14 mouse cellular contexts compared by ENCODE assay signal in genomic region chr11:28934449-28934848, GRCm38 (mm10).
DNase-seq lines count a peak whose midpoint lies in the region; ATAC-seq and TF ChIP-seq lines count a peak whose summit lies in the region.
"Had no signal": no experiment of that assay in that cellular context is flagged by ENCODE, and none has a peak within 500 bp of the region (broad histone marks: within the 10 kb centered on the region; RNA-seq: fewer than 3 reads in every experiment).

No protein-coding gene starts in this region.

- ATAC-seq in heart, postnatal 0 days (ENCODE audit: insufficient read depth, low read depth), result no peak
- ATAC-seq in heart, embryonic 11.5 days (replicated peaks; ENCODE audit: insufficient number of reproducible peaks, low FRiP score, low TSS enrichment), result no peak
- no peak for ATAC-seq in liver, embryonic 12.5 days
- ATAC-seq: forebrain, embryonic 13.5 days had no signal

- dilution Hi-C loops in CH12.LX (cut with MboI; ENCODE audit: extremely low pct_ligation_motif_present, extremely low pct_unique_long_range_greater_than_20kb, low sequenced_read_pairs), result no loop called here

- H3K4me1 ChIP-seq in heart, postnatal 0 days (ENCODE audit: control insufficient read depth, insufficient read depth), result no peaks in the 10 kb centered on the region
- no peaks in the 10 kb centered on the region for H3K4me1 ChIP-seq in heart, embryonic 11.5 days (ENCODE audit: control insufficient read depth, insufficient read depth, low read length)
- no peaks in the 10 kb centered on the region for H3K4me1 ChIP-seq in liver, adult 2 months (ENCODE audit: control insufficient read depth, insufficient read depth, low read length)
- no peaks in the 10 kb centered on the region for H3K4me1 ChIP-seq in liver, embryonic 12.5 days
- H3K4me1 ChIP-seq in CH12.LX (ENCODE audit: control insufficient read depth in 1 of 2, insufficient read depth in 2 of 2), result peaks cover 0 to 4% of the 10 kb centered on the region in 2 experiments; a peak in 1 of 4 replicates
- H3K4me1 ChIP-seq: forebrain, embryonic 13.5 days; heart, embryonic 10.5 days; liver, embryonic 13.5 days had no signal

- TF ChIP-seq CTCF in heart, postnatal 0 days (IDR thresholded peaks at IDR 0.05; ENCODE audit: low read depth), result peak; percentile 37
- 0 out of 2 replicates have a peak, but pooled peaks have one; percentile 5 for TF ChIP-seq CTCF in liver, adult 2 months (IDR thresholded peaks at IDR 0.05; ENCODE audit: low read depth, low read length)
- peak in 1 of 2 experiments; percentile 38; a peak in 2 of 4 replicates for TF ChIP-seq CTCF in CH12.LX (conservative IDR thresholded peaks at IDR 0.05 in 1 of 2, IDR thresholded peaks at IDR 0.05 in 1 of 2; ENCODE audit: low read depth in 2 of 2, low read length in 2 of 2)

- no peak overlapping the region for H3K4me3 ChIP-seq in heart, postnatal 0 days (ENCODE audit: low read depth, low read length)
- H3K4me3 ChIP-seq in heart, embryonic 11.5 days (ENCODE audit: low read depth, low read length), result no peak overlapping the region
- H3K4me3 ChIP-seq in liver, adult 2 months (ENCODE audit: insufficient read depth, low read depth, low read length), result no peak overlapping the region
- no peak overlapping the region for H3K4me3 ChIP-seq in liver, embryonic 12.5 days
- H3K4me3 ChIP-seq in CH12.LX (replicated peaks in 1 of 3; ENCODE audit: low read depth in 2 of 3, low read length in 2 of 3, poor library complexity in 1 of 3), result no peak overlapping the region
- H3K4me3 ChIP-seq: forebrain, embryonic 13.5 days; heart, embryonic 10.5 days; left cerebral cortex, adult 2 months; liver, embryonic 13.5 days had no signal

- no peak overlapping the region for H3K9ac ChIP-seq in heart, postnatal 0 days (replicated peaks; ENCODE audit: low read depth, low read length)
- H3K9ac ChIP-seq in heart, embryonic 11.5 days (ENCODE audit: low read depth, low read length), result no peak overlapping the region
- no peak overlapping the region for H3K9ac ChIP-seq in liver, adult 2 months (ENCODE audit: low read depth, low read length)
- no peak overlapping the region for H3K9ac ChIP-seq in liver, embryonic 12.5 days
- no peak overlapping the region for H3K9ac ChIP-seq in CH12.LX (ENCODE audit: insufficient read depth, low read depth)
- H3K9ac ChIP-seq: forebrain, embryonic 13.5 days; liver, embryonic 13.5 days had no signal

- no peaks in the 10 kb centered on the region for H3K9me3 ChIP-seq in heart, postnatal 0 days (replicated peaks; ENCODE audit: control insufficient read depth, low read length)
- H3K9me3 ChIP-seq in heart, embryonic 11.5 days (replicated peaks; ENCODE audit: control insufficient read depth, low read length), result no peaks in the 10 kb centered on the region
- no peaks in the 10 kb centered on the region for H3K9me3 ChIP-seq in liver, embryonic 12.5 days (replicated peaks)
- H3K9me3 ChIP-seq in CH12.LX (replicated peaks; ENCODE audit: low read length), result no peaks in the 10 kb centered on the region
- H3K9me3 ChIP-seq: forebrain, embryonic 13.5 days; heart, embryonic 10.5 days; liver, embryonic 13.5 days had no signal

- TF ChIP-seq RAD21 in CH12.LX (IDR thresholded peaks at IDR 0.05; ENCODE audit: low read depth, low read length), result peak; percentile 17

- TF ChIP-seq POLR2A in liver, adult 2 months (IDR thresholded peaks at IDR 0.05; ENCODE audit: extremely low read depth, insufficient read depth, low read length), result no peak
- no peak for TF ChIP-seq POLR2A in CH12.LX (IDR thresholded peaks at IDR 0.05; ENCODE audit: low read depth, low read length)

- in situ Hi-C loops in CH12.LX (cut with MboI; ENCODE audit: low pct_ligation_motif_present, low pct_unique_long_range_greater_than_20kb, low sequenced_read_pairs), result no loop called here

- no peak overlapping the region for H3K27ac ChIP-seq in heart, postnatal 0 days (ENCODE audit: low read depth)
- H3K27ac ChIP-seq in heart, embryonic 11.5 days (ENCODE audit: low read depth, low read length), result no peak overlapping the region
- H3K27ac ChIP-seq in liver, adult 2 months (replicated peaks; ENCODE audit: insufficient read depth, low read depth, low read length), result no peak overlapping the region
- H3K27ac ChIP-seq in liver, embryonic 12.5 days, result no peak overlapping the region
- no peak overlapping the region for H3K27ac ChIP-seq in CH12.LX (ENCODE audit: insufficient read depth, low read depth)
- H3K27ac ChIP-seq: forebrain, embryonic 13.5 days; heart, embryonic 10.5 days; left cerebral cortex, adult 2 months; liver, embryonic 13.5 days had no signal

- no peak for DNase-seq in heart, postnatal 0 days (ENCODE audit: low spot score)
- no peak for DNase-seq in liver, adult 2 months (ENCODE audit: extremely low read depth, low read depth, low spot score)
- DNase-seq in CH12.LX (ENCODE audit: extremely low read depth) (peak; percentile 8), R1 (ENCODE audit: low read depth, low spot score) (peak; percentile 4)
- DNase-seq in left cerebral cortex, postnatal 14 days (ENCODE audit: low spot score in 2 of 2), result no peak
- no peak for DNase-seq in gastrocnemius, adult 8-10 months (ENCODE audit: low spot score in 2 of 2)
- DNase-seq: cerebellum, adult 9-11 months; liver, embryonic 13.5 days; thymus, postnatal 36 days had no signal

- no peak for TF ChIP-seq EP300 in heart, postnatal 0 days (IDR thresholded peaks at IDR 0.05; ENCODE audit: low read depth)
- no peak for TF ChIP-seq EP300 in CH12.LX (IDR thresholded peaks at IDR 0.05; ENCODE audit: low read length)

- H3K79me2 ChIP-seq in liver, adult 2 months (ENCODE audit: control insufficient read depth, insufficient read depth, low read length), result no peaks in the 10 kb centered on the region
- no peaks in the 10 kb centered on the region for H3K79me2 ChIP-seq in CH12.LX (replicated peaks; ENCODE audit: control insufficient read depth, extremely low read depth, insufficient read depth, poor library complexity, severe bottlenecking)

- no peaks in the 10 kb centered on the region for H3K36me3 ChIP-seq in heart, postnatal 0 days (replicated peaks; ENCODE audit: control insufficient read depth, insufficient read depth, low read length)
- no peaks in the 10 kb centered on the region for H3K36me3 ChIP-seq in heart, embryonic 11.5 days (ENCODE audit: control insufficient read depth, insufficient read depth, low read length)
- no peaks in the 10 kb centered on the region for H3K36me3 ChIP-seq in liver, adult 2 months (ENCODE audit: control insufficient read depth, insufficient read depth, low read length)
- H3K36me3 ChIP-seq in liver, embryonic 12.5 days, result no peaks in the 10 kb centered on the region
- no peaks in the 10 kb centered on the region for H3K36me3 ChIP-seq in CH12.LX (replicated peaks in 1 of 2; ENCODE audit: control insufficient read depth in 1 of 2, insufficient read depth in 1 of 2, low read length in 1 of 2)
- H3K36me3 ChIP-seq: heart, embryonic 10.5 days; liver, embryonic 13.5 days had no signal

- H3K4me2 ChIP-seq in heart, postnatal 0 days (ENCODE audit: low read depth, low read length), result no peak overlapping the region
- H3K4me2 ChIP-seq in heart, embryonic 11.5 days, result no peak overlapping the region
- no peak overlapping the region for H3K4me2 ChIP-seq in liver, embryonic 12.5 days
- H3K4me2 ChIP-seq in CH12.LX (ENCODE audit: insufficient read depth, low read depth, poor library complexity, severe bottlenecking), result no peak overlapping the region
- H3K4me2 ChIP-seq: forebrain, embryonic 13.5 days; liver, embryonic 13.5 days had no signal

- H3K27me3 ChIP-seq in heart, postnatal 0 days (ENCODE audit: control insufficient read depth, insufficient read depth, low read length), result no peaks in the 10 kb centered on the region
- H3K27me3 ChIP-seq in heart, embryonic 11.5 days (ENCODE audit: control insufficient read depth, insufficient read depth, low read length), result no peaks in the 10 kb centered on the region
- H3K27me3 ChIP-seq in liver, adult 2 months (ENCODE audit: control insufficient read depth, insufficient read depth, low read length), result no peaks in the 10 kb centered on the region
- H3K27me3 ChIP-seq in liver, embryonic 12.5 days (replicated peaks), result no peaks in the 10 kb centered on the region
- no peaks in the 10 kb centered on the region for H3K27me3 ChIP-seq in CH12.LX (replicated peaks)
- H3K27me3 ChIP-seq: forebrain, embryonic 13.5 days; liver, embryonic 13.5 days had no signal

- intact Hi-C loops in left cerebral cortex, postnatal 14 days (cut with DNase I), result no loop called here

TF ChIP-seq in CH12.LX, 34 proteins besides CTCF, POLR2A, EP300 and RAD21:
- no peak for TF ChIP-seq ZNF384 (IDR thresholded peaks at IDR 0.05; ENCODE audit: low read depth, low read length)
- TF ChIP-seq SMC3 (IDR thresholded peaks at IDR 0.05; ENCODE audit: low read depth, low read length), result peak; percentile 18

Comparison
In these comparisons a context has a peak if more than half of its experiments do, and no peak if none do; other contexts are left out.
1. DNase-seq: peak in CH12.LX (single experiment) and R1 (single experiment); none in heart, postnatal 0 days (single experiment), liver, adult 2 months (single experiment), left cerebral cortex, postnatal 14 days (0 of 2) and gastrocnemius, adult 8-10 months (0 of 2).